Mouse (Mus musculus) brain, embryonic 14.5 days (tissue): ENCODE results near the gene Adam33. TPM values are rescaled to one million over a fixed set of nuclear protein-coding genes. Genes with fewer than 3 reads are reported as not detected.

Source experiments
- DNase-seq: peaks from one replicate; pipeline ENCODE4 v3.0.0-alpha.2; 2011; ENCODE audit warnings: low read depth
- CTCF ChIP-seq: fragments of 200-500 bp; IDR thresholded peaks from 2 replicates; pipeline ENCODE4 v1.5.1; 2012; ENCODE audit warnings: inconsistent platforms, mild to moderate bottlenecking, moderate library complexity, borderline replicate concordance; ENCODE audit not compliant: insufficient read depth, insufficient read length; ENCODE audit errors: extremely low read depth
- POLR2A ChIP-seq: fragments of 200-500 bp; IDR thresholded peaks from 2 replicates; pipeline ENCODE4 v1.6.1; 2012; ENCODE audit warnings: mild to moderate bottlenecking, inconsistent platforms, borderline replicate concordance; ENCODE audit not compliant: poor library complexity, insufficient read depth, insufficient read length, severe bottlenecking; ENCODE audit errors: extremely low read depth
- polyA plus RNA-seq: library from polyadenylated mRNA; depleted of rRNA; stranded (reverse); fragments of >200 nt; gene quantifications from 2 replicates; pipeline ENCODE4 v1.2.3, GENCODE M21; 2012; rRNA removed

The Adam33 gene
- polyA plus RNA-seq, 1 experiment = 5.4 TPM

DNA sequence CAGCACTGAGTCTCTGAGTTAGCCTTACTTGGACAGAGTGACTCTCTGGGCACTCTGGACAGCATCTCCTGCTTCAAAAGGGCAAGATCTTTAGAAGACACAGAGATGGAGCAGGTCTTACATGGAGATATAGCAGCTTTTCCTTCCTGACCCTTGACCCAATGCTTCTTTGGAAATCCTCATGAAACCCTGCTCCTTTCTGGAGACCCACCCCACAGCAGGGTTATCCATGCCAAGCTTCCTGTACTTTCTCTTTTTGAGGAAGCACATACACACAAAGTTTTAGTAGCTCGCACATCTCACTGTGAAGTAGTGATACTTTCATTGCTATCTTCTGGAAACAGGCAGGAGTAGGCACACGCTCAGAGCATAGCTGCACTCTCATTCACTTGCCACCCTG, 38.4 kb downstream of the Adam33 start:
- no peak for DNase-seq
- TF ChIP-seq CTCF = no peak
- TF ChIP-seq POLR2A = no peak

DNA sequence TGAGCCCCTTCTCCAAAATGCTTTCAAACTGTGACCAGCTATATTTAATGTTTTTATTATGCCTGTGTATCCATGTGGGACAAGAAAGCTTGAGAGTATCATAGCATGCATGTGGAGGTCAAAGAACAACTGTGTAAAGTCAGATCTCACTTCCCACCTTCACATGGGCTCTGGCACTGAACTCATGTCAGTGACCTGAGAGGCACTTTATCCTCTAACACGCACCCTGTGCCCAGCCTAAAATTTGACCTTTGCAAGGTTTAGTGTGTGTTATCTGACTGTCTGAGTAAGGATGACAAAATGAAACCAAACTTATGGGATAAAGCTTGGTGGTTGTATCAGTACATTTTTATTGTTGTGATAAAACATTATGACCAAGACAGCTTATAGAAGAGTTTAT, 53.0 kb downstream of the Adam33 start:
- no peak for DNase-seq
- TF ChIP-seq CTCF (no peak), POLR2A (no peak)

- TF ChIP-seq CTCF (no peak), POLR2A (no peak)
- no peak for DNase-seq
Measured at GRCm38 (mm10) chr2:131009123-131009522, 54.5 kb downstream of the Adam33 start.

Other genes starting within 250 kb of the Adam33 start
- gene 4930402H24Rik, start 157.4 kb downstream of the Adam33 start, polyA plus RNA-seq = 74.2 and 82.2 TPM in 2 replicates
- gene Atrn, start 157.3 kb downstream of the Adam33 start, polyA plus RNA-seq = 25.9 and 37.7 TPM in 2 replicates
- 43.7 and 54.0 TPM in 2 replicates for gene Gfra4, start 20.7 kb downstream of the Adam33 start, polyA plus RNA-seq
- 0.35 and 0.52 TPM in 2 replicates for gene Siglec1, start 23.0 kb upstream of the Adam33 start, polyA plus RNA-seq
- 8.6 and 10.1 TPM in 2 replicates for gene Hspa12b, start 63.5 kb upstream of the Adam33 start, polyA plus RNA-seq
- gene Gm11037, start 69.7 kb upstream of the Adam33 start, polyA plus RNA-seq = not detected in 2 replicates
- gene 1700037H04Rik, start 96.3 kb upstream of the Adam33 start, polyA plus RNA-seq = 113 and 118 TPM in 2 replicates
- gene Cenpb, start 116.3 kb upstream of the Adam33 start, polyA plus RNA-seq = 71.2 and 89.3 TPM in 2 replicates
- 41.4 and 54.8 TPM in 2 replicates for gene Cdc25b, start 123.1 kb upstream of the Adam33 start, polyA plus RNA-seq
- gene Spef1, start 123.5 kb upstream of the Adam33 start, polyA plus RNA-seq = 35.4 and 36.4 TPM in 2 replicates
- gene Ap5s1, start 143.3 kb upstream of the Adam33 start, polyA plus RNA-seq = 34.9 and 45.3 TPM in 2 replicates
- 9.3 and 10.4 TPM in 2 replicates for gene Mavs, start 170.2 kb upstream of the Adam33 start, polyA plus RNA-seq
- gene Pank2, start 198.7 kb upstream of the Adam33 start, polyA plus RNA-seq = 32.1 and 36.3 TPM in 2 replicates